Mouse (Mus musculus): ENCODE results near the gene Col6a4.

The Col6a4 gene

GRCm38 (mm10) chr9:105960533-105960932 is 136.1 kb downstream of the Col6a4 start, which contains the start of gene Col6a5:
Gene Col6a5 (minus strand): TSS chr9:105960643.
- DNase-seq (ENCODE audit: low spot score): no peak

GRCm38 (mm10) chr9:105959116-105959515 is 137.5 kb downstream of the Col6a4 start:
- DNase-seq (ENCODE audit: low spot score): no peak

DNA sequence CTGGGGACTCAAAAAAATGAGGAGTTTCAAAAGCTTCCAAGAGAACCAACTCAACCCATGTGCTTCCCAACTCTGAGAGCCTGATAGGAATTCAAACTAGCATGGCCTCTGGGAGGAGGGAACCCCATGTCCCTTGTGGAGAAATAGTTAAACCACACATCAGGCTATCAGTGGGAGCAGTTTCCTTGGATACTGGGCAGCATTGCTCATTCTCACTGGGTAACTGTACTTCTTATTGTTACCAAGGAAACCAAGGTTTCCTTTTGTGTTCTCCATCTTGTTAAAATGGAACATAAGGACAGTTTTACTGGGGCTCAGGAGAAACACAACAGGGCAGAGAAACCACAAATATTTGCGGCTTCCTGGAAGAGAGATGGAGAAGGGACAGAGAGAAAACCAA is 146.8 kb downstream of the Col6a4 start:
- no peak for DNase-seq (ENCODE audit: low spot score)

GRCm38 (mm10) chr9:105947577-105947976 is 149.0 kb downstream of the Col6a4 start:
- no peak for DNase-seq (ENCODE audit: low spot score)
